Mouse (Mus musculus) heart, adult 2 months (tissue): Measurements from ENCODE around the gene Samm50.

Source experiments
- CTCF ChIP-seq: fragments of 200-600 bp; IDR thresholded peaks from 2 replicates; pipeline ENCODE4 v1.8.1; 2022; ENCODE audit warnings: antibody characterized with exemption, mild to moderate bottlenecking, moderate library complexity
- POLR2A ChIP-seq: fragments of 200-500 bp; IDR thresholded peaks from 2 replicates; pipeline ENCODE4 v1.6.1; 2011; ENCODE audit warnings: mild to moderate bottlenecking, low read depth, low read length, control low read depth; ENCODE audit not compliant: insufficient read depth

DNA sequence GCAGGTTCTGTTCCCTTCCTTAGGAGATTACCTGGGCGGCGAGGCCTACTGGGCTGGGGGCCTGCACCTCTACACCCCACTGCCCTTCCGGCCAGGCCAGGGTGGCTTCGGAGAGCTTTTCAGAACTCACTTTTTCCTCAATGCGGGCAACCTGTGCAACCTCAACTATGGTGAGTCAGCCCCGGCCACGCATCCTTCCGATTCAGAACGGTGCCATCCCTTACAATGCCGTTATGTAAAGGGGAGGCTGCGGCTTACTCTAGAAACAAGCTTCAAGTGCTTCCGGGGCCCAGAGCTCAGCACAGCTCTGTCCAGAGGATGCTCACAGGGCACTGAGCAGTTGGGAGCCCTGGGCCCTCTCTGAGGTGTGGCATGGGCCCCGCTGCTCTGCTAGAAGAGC lies 18.4 kb downstream of the Samm50 start:
- no peak for TF ChIP-seq CTCF
- no peak for TF ChIP-seq POLR2A
